ENCODE assay signal across 18 mouse cellular contexts in the genomic region with DNA sequence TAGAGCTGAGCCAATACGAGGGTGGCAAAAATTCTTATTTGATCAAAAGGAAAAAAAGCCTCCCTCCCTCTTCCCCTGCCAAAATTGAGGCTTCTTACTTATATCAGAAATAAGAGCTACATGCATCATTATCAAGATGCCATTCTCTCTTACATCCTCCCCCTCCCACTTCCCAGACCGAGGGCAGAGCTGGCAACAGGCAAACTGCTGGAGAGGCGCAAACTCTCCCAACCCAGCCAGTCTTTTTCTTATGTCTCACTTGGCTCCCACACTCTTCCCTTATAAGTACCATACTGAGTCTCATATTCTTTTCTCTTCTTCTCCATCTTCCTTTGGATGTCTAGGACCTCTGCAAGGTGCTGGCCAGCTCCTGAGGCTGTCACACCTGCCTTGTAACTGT.
A peak's percentile ranks its signal among the peaks of the same experiment; 100 is the strongest.
DNase-seq lines count a peak whose midpoint lies in the region; ATAC-seq lines count a peak whose summit lies in the region.
"Had no signal": no experiment of that assay in that cellular context is flagged by ENCODE, and none has a peak within 500 bp of the region (broad histone marks: within the 10 kb centered on the region; RNA-seq: fewer than 3 reads in every experiment).

No protein-coding gene starts in this region.

- ATAC-seq in frontal cortex, adult (ENCODE audit: low TSS enrichment) = peak; percentile 60
- ATAC-seq: activated CD4-positive, CD25-positive, alpha-beta regulatory T cell, adult 4 months; CD4-positive, CD25-positive, alpha-beta regulatory T cell, adult 4 months; Patski had no signal

- DNase-seq in frontal cortex, postnatal 25 days (ENCODE audit: low spot score in 2 of 2) = no peak
- DNase-seq in brain, adult 2 months (ENCODE audit: low read depth, low spot score) = peak; percentile 51
- DNase-seq in testis, postnatal 10 days (ENCODE audit: low spot score) = no peak
- DNase-seq: adrenal gland, adult 2 months; adrenal gland, adult 8-10 months; adrenal gland, postnatal 10 days; adrenal gland, postnatal 14 days; adrenal gland, postnatal 25 days; adrenal gland, postnatal 36 days; B cell, adult 2 months; cerebellum, adult 11 months; cerebellum, adult 11-12 months; cerebellum, adult 18-20 months; cerebellum, adult 2 months had no signal
